Mouse (Mus musculus): ENCODE measurements around the gene Mef2b. TPM values are rescaled to one million over a fixed set of nuclear protein-coding genes. Genes with fewer than 3 reads are reported as not detected.
A peak's percentile ranks its signal among the peaks of the same experiment; 100 is the strongest.

Gene Mef2b
- total and polyA plus RNA-seq, 2 experiments = 0.09 TPM; not detected in 1

DNA sequence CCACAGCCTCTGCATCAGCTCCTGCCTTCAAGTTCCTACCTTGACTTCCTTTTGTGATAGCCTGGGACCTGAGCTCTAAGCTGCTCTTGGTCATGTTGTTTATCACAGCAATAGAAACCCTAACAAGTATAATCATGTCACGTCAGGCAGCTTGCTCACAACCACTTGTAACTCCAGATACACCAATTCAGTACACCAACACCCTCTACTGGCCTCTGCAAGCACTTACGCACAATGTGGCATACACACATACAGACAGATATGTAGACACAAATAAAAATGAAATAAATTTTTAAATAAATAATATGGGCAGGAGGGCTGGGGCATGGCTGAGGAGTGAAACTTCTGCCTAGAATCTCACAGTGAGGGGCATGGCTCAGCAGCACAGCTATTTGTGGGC lies 56.3 kb downstream of the Mef2b start:
- Histone ChIP-seq H3K4me1 (ENCODE audit: control insufficient read depth, insufficient read depth, low read length) (peaks cover 58% of the 10 kb centered on the region), H3K27me3 (ENCODE audit: control insufficient read depth, insufficient read depth, low read length) (no peaks in the 10 kb centered on the region), H3K9ac (ENCODE audit: low read depth, low read length) (no peak overlapping the region), H3K36me3 (ENCODE audit: control insufficient read depth, insufficient read depth, low read length) (peaks cover 18% of the 10 kb centered on the region; the same call in 1 of the 2 replicates), H3K27ac (replicated peaks; ENCODE audit: insufficient read depth, low read depth, low read length) (peak overlapping the region; percentile 21), H3K79me2 (ENCODE audit: control insufficient read depth, insufficient read depth, low read length) (peaks cover 32% of the 10 kb centered on the region; the same call in 1 of the 2 replicates), H3K4me3 (ENCODE audit: insufficient read depth, low read depth, low read length) (no peak overlapping the region)
- TF ChIP-seq POLR2A (IDR thresholded peaks at IDR 0.05; ENCODE audit: extremely low read depth, insufficient read depth, low read length) (no peak), CTCF (IDR thresholded peaks at IDR 0.05; ENCODE audit: low read depth, low read length) (no peak)
- no peak for DNase-seq (ENCODE audit: extremely low read depth, low read depth, low spot score)
- WGBS = 74% methylated on average over 2 of the region's 2 CpGs

DNA sequence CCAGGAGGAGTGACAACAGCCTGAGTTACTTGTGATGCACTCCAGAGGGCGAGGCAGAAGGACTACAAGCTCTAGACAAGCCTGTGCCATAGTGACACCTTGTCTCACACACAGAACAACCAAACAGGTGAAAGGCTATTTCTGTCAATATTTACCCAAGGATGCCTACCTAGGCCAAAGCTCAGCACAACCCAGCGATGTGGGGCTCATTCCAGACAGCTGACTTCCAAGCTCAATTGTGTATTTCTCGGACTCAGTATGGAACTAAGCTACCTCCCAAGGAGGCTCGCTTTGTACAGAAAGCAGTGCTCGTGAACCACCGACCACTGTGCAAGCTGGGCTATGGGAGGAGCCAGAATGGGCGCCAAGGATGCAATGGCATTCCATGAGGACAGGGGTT lies 58.1 kb downstream of the Mef2b start:
- 17% methylated on average over 7 of the region's 7 CpGs for WGBS
- no peak overlapping the region for H3K4me3 ChIP-seq (ENCODE audit: insufficient read depth, low read depth, low read length)
- DNase-seq (ENCODE audit: extremely low read depth, low read depth, low spot score) = peak; percentile 93
- no peaks in the 10 kb centered on the region for H3K27me3 ChIP-seq (ENCODE audit: control insufficient read depth, insufficient read depth, low read length)
- H3K4me1 ChIP-seq (ENCODE audit: control insufficient read depth, insufficient read depth, low read length) = peaks cover 73% of the 10 kb centered on the region
- H3K27ac ChIP-seq (replicated peaks; ENCODE audit: insufficient read depth, low read depth, low read length) = peak overlapping the region; percentile 47
- H3K36me3 ChIP-seq (ENCODE audit: control insufficient read depth, insufficient read depth, low read length) = peaks cover 3% of the 10 kb centered on the region; the same call in 1 of the 2 replicates
- no peak for TF ChIP-seq CTCF (IDR thresholded peaks at IDR 0.05; ENCODE audit: low read depth, low read length)
- no peak for TF ChIP-seq POLR2A (IDR thresholded peaks at IDR 0.05; ENCODE audit: extremely low read depth, insufficient read depth, low read length)
- H3K9ac ChIP-seq (ENCODE audit: low read depth, low read length) = 0 out of 2 replicates have a peak overlapping the region, but pooled peaks have one; percentile 14
- peaks cover 32% of the 10 kb centered on the region; the same call in 1 of the 2 replicates for H3K79me2 ChIP-seq (ENCODE audit: control insufficient read depth, insufficient read depth, low read length)

GRCm38 (mm10) chr8:70200098-70200681 lies 60.7 kb downstream of the Mef2b start:
- Histone ChIP-seq H3K27me3 (ENCODE audit: control insufficient read depth, insufficient read depth, low read length) (no peaks in the 10 kb centered on the region), H3K36me3 (ENCODE audit: control insufficient read depth, insufficient read depth, low read length) (no peaks in the 10 kb centered on the region), H3K27ac (replicated peaks; ENCODE audit: insufficient read depth, low read depth, low read length) (peak overlapping the region; percentile 57), H3K9ac (ENCODE audit: low read depth, low read length) (0 out of 2 replicates have a peak overlapping the region, but pooled peaks have one; percentile 13), H3K4me3 (ENCODE audit: insufficient read depth, low read depth, low read length) (no peak overlapping the region), H3K4me1 (ENCODE audit: control insufficient read depth, insufficient read depth, low read length) (peaks cover 63% of the 10 kb centered on the region), H3K79me2 (ENCODE audit: control insufficient read depth, insufficient read depth, low read length) (peaks cover 49% of the 10 kb centered on the region; the same call in 1 of the 2 replicates)
- peak; percentile 94 for DNase-seq (ENCODE audit: extremely low read depth, low read depth, low spot score)
- TF ChIP-seq CTCF (IDR thresholded peaks at IDR 0.05; ENCODE audit: low read depth, low read length) (peak; percentile 51), POLR2A (IDR thresholded peaks at IDR 0.05; ENCODE audit: extremely low read depth, insufficient read depth, low read length) (no peak)
- WGBS = 16% methylated on average over 5 of the region's 5 CpGs

DNA sequence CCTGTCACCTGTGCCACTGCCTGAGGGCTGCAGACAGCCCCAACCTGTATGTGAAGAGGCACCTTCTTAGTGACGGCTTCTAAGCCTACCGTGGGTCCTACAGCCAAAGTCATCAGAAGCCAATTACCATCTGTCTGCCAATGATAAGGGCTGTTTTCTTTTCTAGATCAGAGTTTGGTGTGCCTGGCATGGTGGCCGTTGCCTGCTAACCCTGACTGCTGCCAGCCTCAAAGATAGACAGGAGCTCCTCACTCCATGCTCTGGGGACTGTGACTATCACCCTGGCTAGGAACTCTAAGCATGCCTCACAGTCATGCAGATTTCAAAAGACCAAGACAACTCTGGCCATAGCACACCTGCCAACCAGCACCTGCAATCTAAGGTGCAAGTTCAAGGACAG lies 61.9 kb downstream of the Mef2b start:
- H3K79me2 ChIP-seq (ENCODE audit: control insufficient read depth, insufficient read depth, low read length) = peaks cover 53% of the 10 kb centered on the region; the same call in 1 of the 2 replicates
- peaks cover 59% of the 10 kb centered on the region for H3K4me1 ChIP-seq (ENCODE audit: control insufficient read depth, insufficient read depth, low read length)
- no peaks in the 10 kb centered on the region for H3K27me3 ChIP-seq (ENCODE audit: control insufficient read depth, insufficient read depth, low read length)
- no peak overlapping the region for H3K4me3 ChIP-seq (ENCODE audit: insufficient read depth, low read depth, low read length)
- H3K27ac ChIP-seq (replicated peaks; ENCODE audit: insufficient read depth, low read depth, low read length) = peak overlapping the region; percentile 66
- no peaks in the 10 kb centered on the region for H3K36me3 ChIP-seq (ENCODE audit: control insufficient read depth, insufficient read depth, low read length)
- WGBS = 17% methylated on average over 3 of the region's 3 CpGs
- peak; percentile 84 for DNase-seq (ENCODE audit: extremely low read depth, low read depth, low spot score)
- no peak for TF ChIP-seq CTCF (IDR thresholded peaks at IDR 0.05; ENCODE audit: low read depth, low read length)
- TF ChIP-seq POLR2A (IDR thresholded peaks at IDR 0.05; ENCODE audit: extremely low read depth, insufficient read depth, low read length) = no peak
- H3K9ac ChIP-seq (ENCODE audit: low read depth, low read length) = peak overlapping the region; percentile 17; the same call in 1 of the 2 replicates

GRCm38 (mm10) chr8:70203072-70203471 lies 63.6 kb downstream of the Mef2b start:
- no peak for DNase-seq (ENCODE audit: extremely low read depth, low read depth, low spot score)
- WGBS = 77% methylated on average over 4 of the region's 4 CpGs
- Histone ChIP-seq H3K4me1 (ENCODE audit: control insufficient read depth, insufficient read depth, low read length) (peaks cover 59% of the 10 kb centered on the region), H3K27ac (replicated peaks; ENCODE audit: insufficient read depth, low read depth, low read length) (no peak overlapping the region; the same call in 1 of the 2 replicates), H3K27me3 (ENCODE audit: control insufficient read depth, insufficient read depth, low read length) (no peaks in the 10 kb centered on the region), H3K36me3 (ENCODE audit: control insufficient read depth, insufficient read depth, low read length) (no peaks in the 10 kb centered on the region), H3K4me3 (ENCODE audit: insufficient read depth, low read depth, low read length) (no peak overlapping the region), H3K79me2 (ENCODE audit: control insufficient read depth, insufficient read depth, low read length) (peaks cover 63% of the 10 kb centered on the region; the same call in 1 of the 2 replicates), H3K9ac (ENCODE audit: low read depth, low read length) (no peak overlapping the region)
- TF ChIP-seq CTCF (IDR thresholded peaks at IDR 0.05; ENCODE audit: low read depth, low read length) (no peak), POLR2A (IDR thresholded peaks at IDR 0.05; ENCODE audit: extremely low read depth, insufficient read depth, low read length) (no peak)

DNA sequence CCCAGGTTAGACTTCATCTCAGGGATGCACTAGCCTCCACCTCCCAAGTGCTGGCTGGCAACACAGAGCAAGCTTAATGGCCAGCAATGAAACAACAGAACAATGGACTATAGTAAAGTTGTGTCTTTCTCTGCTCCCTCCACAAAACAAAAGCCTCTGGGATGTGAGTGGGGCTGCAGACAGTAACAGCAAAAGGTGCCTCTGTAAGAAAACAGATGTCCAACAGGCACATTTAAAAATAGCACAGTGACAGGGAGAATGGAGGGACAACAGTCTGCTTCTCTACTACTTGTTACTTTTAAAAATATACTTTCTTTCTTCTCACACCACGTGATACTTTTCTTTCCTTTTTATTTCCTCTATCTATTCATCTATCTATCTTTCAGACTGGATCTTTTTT lies 65.2 kb downstream of the Mef2b start:
- 76% methylated on average over 1 of the region's 1 CpGs for WGBS
- no peak for TF ChIP-seq POLR2A (IDR thresholded peaks at IDR 0.05; ENCODE audit: extremely low read depth, insufficient read depth, low read length)
- TF ChIP-seq CTCF (IDR thresholded peaks at IDR 0.05; ENCODE audit: low read depth, low read length) = no peak
- no peak for DNase-seq (ENCODE audit: extremely low read depth, low read depth, low spot score)
- Histone ChIP-seq H3K4me1 (ENCODE audit: control insufficient read depth, insufficient read depth, low read length) (peaks cover 48% of the 10 kb centered on the region), H3K9ac (ENCODE audit: low read depth, low read length) (no peak overlapping the region), H3K27me3 (ENCODE audit: control insufficient read depth, insufficient read depth, low read length) (no peaks in the 10 kb centered on the region), H3K79me2 (ENCODE audit: control insufficient read depth, insufficient read depth, low read length) (peaks cover 54% of the 10 kb centered on the region; the same call in 1 of the 2 replicates), H3K36me3 (ENCODE audit: control insufficient read depth, insufficient read depth, low read length) (no peaks in the 10 kb centered on the region), H3K4me3 (ENCODE audit: insufficient read depth, low read depth, low read length) (no peak overlapping the region), H3K27ac (replicated peaks; ENCODE audit: insufficient read depth, low read depth, low read length) (no peak overlapping the region)
